8 mouse cellular contexts compared by ENCODE assay signal in the genomic region with DNA sequence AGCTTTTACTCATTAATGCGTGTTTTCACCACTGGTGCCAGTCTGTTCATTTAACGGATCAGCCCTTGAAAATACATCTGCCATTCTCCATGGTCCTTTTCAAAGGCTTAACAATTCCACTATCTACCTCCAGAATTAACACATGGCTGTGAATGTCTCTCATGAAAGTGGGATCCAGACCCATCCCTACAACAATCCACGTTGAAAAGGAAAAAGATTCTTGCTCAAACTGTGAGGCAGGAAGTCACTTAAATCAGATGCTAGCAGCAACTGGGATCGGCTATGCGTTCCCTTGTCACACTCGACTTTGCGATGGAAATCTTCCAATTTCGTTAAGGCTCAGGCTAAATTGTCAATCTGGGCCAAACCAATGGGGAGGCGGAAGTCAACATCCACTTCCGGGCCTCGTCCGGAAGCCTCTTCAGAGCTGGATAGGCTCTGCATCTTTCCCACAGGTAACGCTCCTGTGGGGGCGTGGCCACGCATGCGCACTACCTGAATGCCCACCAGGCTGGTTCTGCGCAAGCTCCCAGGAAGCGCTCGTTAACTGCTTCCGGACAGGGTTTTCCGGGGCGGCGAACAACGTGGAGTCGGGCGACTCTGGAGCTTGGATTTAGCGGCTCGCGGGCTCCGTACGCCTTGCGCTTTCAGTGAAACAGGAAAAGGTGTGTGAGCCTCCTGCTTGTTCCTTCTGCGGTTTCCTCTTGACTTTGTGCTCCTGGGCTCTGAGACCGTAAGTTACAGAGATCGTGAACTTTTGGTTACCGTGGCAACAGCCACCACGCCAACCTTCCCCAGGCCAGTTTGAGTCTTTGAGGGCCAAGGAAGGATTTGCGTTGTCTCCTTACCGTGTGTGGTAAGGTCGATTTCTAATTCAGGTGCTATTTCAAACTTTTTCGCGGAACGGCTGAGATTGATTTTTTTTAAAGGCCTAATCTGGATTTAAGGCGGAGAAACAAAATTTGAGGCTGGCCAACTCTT. TPM values are rescaled to one million over a fixed set of nuclear protein-coding genes. Genes with fewer than 3 reads are reported as not detected.
DNase-seq lines count a peak whose midpoint lies in the region; ATAC-seq lines count a peak whose summit lies in the region.

A gene (plus strand): TSS at position 556 of the 981 bp plus-strand sequence.

- H3K36me3 ChIP-seq in hindbrain, embryonic 11.5 days (ENCODE audit: control insufficient read depth, insufficient read depth, low read length), result no peaks in the 10 kb centered on the region

- H3K4me2 ChIP-seq in hindbrain, embryonic 11.5 days (replicated peaks; ENCODE audit: low read depth, low read length), result peak within 1 kb of the TSS; percentile 77

- no peaks in the 10 kb centered on the region for H3K27me3 ChIP-seq in hindbrain, embryonic 11.5 days (ENCODE audit: control insufficient read depth, insufficient read depth, low read length)

- peak; percentile 97 for DNase-seq in Muller cell, postnatal 12 days (ENCODE audit: inconsistent ontology term)
- peak; percentile 96 for DNase-seq in cerebellum, adult 9-11 months
- DNase-seq in frontal cortex, adult 2 months (ENCODE audit: extremely low spot score in 1 of 2, low spot score in 1 of 2), result peak; percentile 81 to 94
- peak; percentile 97 for DNase-seq in hindbrain, embryonic 11.5 days (ENCODE audit: low spot score)
- DNase-seq in layer of hippocampus, postnatal 10 days (ENCODE audit: low spot score in 2 of 2), result peak; percentile 86 to 94
- DNase-seq in lung, postnatal 10 days, result peak; percentile 93
- DNase-seq in ovary, postnatal 36 days (ENCODE audit: low spot score), result peak; percentile 90
- DNase-seq in thymus, postnatal 25 days, result peak; percentile 93

- ATAC-seq in hindbrain, embryonic 11.5 days (ENCODE audit: low FRiP score), result peak; percentile 100

- peak within 1 kb of the TSS; percentile 73 for H3K4me3 ChIP-seq in hindbrain, embryonic 11.5 days (ENCODE audit: low read depth, low read length)

- 0 out of 2 replicates have a peak, but pooled peaks cover 2% of the 10 kb centered on the region for H3K4me1 ChIP-seq in hindbrain, embryonic 11.5 days (replicated peaks; ENCODE audit: control insufficient read depth, insufficient read depth, low read length)

- 7% methylated on average over 44 of the region's 44 CpGs for WGBS in hindbrain, embryonic 11.5 days

- no peak within 1 kb of the TSS for H3K27ac ChIP-seq in hindbrain, embryonic 11.5 days (ENCODE audit: low read depth, low read length)

- no peaks in the 10 kb centered on the region for H3K9me3 ChIP-seq in hindbrain, embryonic 11.5 days (ENCODE audit: control insufficient read depth, low read length)

- H3K9ac ChIP-seq in hindbrain, embryonic 11.5 days (ENCODE audit: low read depth, low read length), result peak within 1 kb of the TSS; percentile 54

RNA-seq across cellular contexts. Expression of the gene that starts here (rescaled TPM):
- polyA plus RNA-seq in frontal cortex, adult 2 months (2012; rRNA removed), result 34.0 and 34.7 TPM in 2 replicates
- 18.4 and 20.2 TPM in 2 replicates for polyA plus RNA-seq in hindbrain, embryonic 11.5 days (2014; fragmentation: Nextera tagmentation; extraction: Ambion mirVana)
- total RNA-seq in layer of hippocampus, postnatal 10 days (2021), result 10 to 100 TPM; 19.7 to 21.2 TPM
